Mouse (Mus musculus) heart, postnatal 10 days (tissue): Measurements from ENCODE around the gene Pla2g4e. TPM values are rescaled to one million over a fixed set of nuclear protein-coding genes. Genes with fewer than 3 reads are reported as not detected.

Experiments
- DNase-seq, 2 experiments: peaks; one replicate each; pipeline ENCODE4 v3.0.0; 2021
- intact Hi-C: fragments of 180-260 bp; cut with DNase I; formaldehyde crosslinking; loops from one replicate; pipeline ENCODE4 v1.15.1; 2025
- total RNA-seq, 2 experiments: library from RNA; stranded (reverse); gene quantifications; 2 replicates each; pipeline ENCODE4 v1.2.3; 2021

Gene Pla2g4e
- total RNA-seq, 2 experiments from 2014 or later, result 1.8 to 3.2 TPM

GRCm38 (mm10) chr2:120128611-120129051 is 116.5 kb downstream of the Pla2g4e start:
- intact Hi-C loops, result loop anchor here (2.0 kb wide), 2 partner anchors 18 to 24 kb away; no protein-coding TSS in a partner anchor
- peak; percentile 65 to 71 for DNase-seq

GRCm38 (mm10) chr2:120128011-120128410 is 117.1 kb downstream of the Pla2g4e start:
- no peak for DNase-seq
- intact Hi-C loops, result loop anchor here (2.0 kb wide), 2 partner anchors 17 to 25 kb away; no protein-coding TSS in a partner anchor

GRCm38 (mm10) chr2:120126901-120127300 is 118.2 kb downstream of the Pla2g4e start:
- intact Hi-C loops, result no loop called here
- DNase-seq, result no peak

- intact Hi-C loops, result no loop called here
- peak; percentile 60 to 67 for DNase-seq
These were observed 118.7 kb downstream of the Pla2g4e start for GRCm38 (mm10) chr2:120126408-120126807.

- DNase-seq, result no peak
- intact Hi-C loops, result loop anchor here (2.0 kb wide), 1 partner anchor 25 kb away; no protein-coding TSS in a partner anchor
These were observed 119.7 kb downstream of the Pla2g4e start for GRCm38 (mm10) chr2:120125461-120125860.

- intact Hi-C loops, result loop anchor here (2.0 kb wide), 1 partner anchor 24 kb away; no protein-coding TSS in a partner anchor
- DNase-seq, result no peak
These were observed 120.2 kb downstream of the Pla2g4e start for GRCm38 (mm10) chr2:120124946-120125345.

- DNase-seq, result no peak
- intact Hi-C loops, result loop anchor here (2.0 kb wide), 1 partner anchor 23 kb away; no protein-coding TSS in a partner anchor
These were observed 121.0 kb downstream of the Pla2g4e start for GRCm38 (mm10) chr2:120124096-120124495.

GRCm38 (mm10) chr2:120122983-120123382 is 122.2 kb downstream of the Pla2g4e start:
- intact Hi-C loops, result no loop called here
- DNase-seq, result no peak

- no peak for DNase-seq
These were observed 127.8 kb downstream of the Pla2g4e start for GRCm38 (mm10) chr2:120117346-120117745.

More at GRCm38 (mm10) chr2:120117346-120117745, 127.8 kb downstream of the Pla2g4e start:
- intact Hi-C loops, result no loop called here

Other genes with a start within 250 kb of the Pla2g4e start
- gene Jmjd7, start 217.9 kb downstream of the Pla2g4e start, total RNA-seq, result 10 to 100 TPM; 10.8 to 11.4 TPM
- under 1 TPM; 0.74 to 0.93 TPM for gene Gm28042, start 217.8 kb downstream of the Pla2g4e start, total RNA-seq
- gene Pla2g4b, start 211.9 kb downstream of the Pla2g4e start, total RNA-seq, result 1 to 10 TPM; 1.7 to 1.8 TPM
- 100 to 1,000 TPM; 514 to 538 TPM for gene Ehd4, start 90.7 kb downstream of the Pla2g4e start, total RNA-seq
- gene Pla2g4d, start 43.9 kb upstream of the Pla2g4e start, total RNA-seq, result not detected
- gene Pla2g4f, start 68.8 kb upstream of the Pla2g4e start, total RNA-seq, result not detected
- 10 to 100 TPM; 30.6 to 35.1 TPM for gene Vps39, start 107.8 kb upstream of the Pla2g4e start, total RNA-seq
- gene Ganc, start 158.6 kb upstream of the Pla2g4e start, total RNA-seq, result 10 to 100 TPM; 20.6 to 22.0 TPM
- 10 to 100 TPM; 21.0 to 23.8 TPM for gene Tmem87a, start 158.8 kb upstream of the Pla2g4e start, total RNA-seq
- 1 to 10 TPM in 1 of 2 experiments, under 1 TPM in 1; 0.84 to 1.1 TPM for gene Capn3, start 210.7 kb upstream of the Pla2g4e start, total RNA-seq